Mouse (Mus musculus) adrenal gland, adult 18-20 months (tissue): ENCODE measurements around the gene Ppp1r13l. TPM values are rescaled to one million over a fixed set of nuclear protein-coding genes. Genes with fewer than 3 reads are reported as not detected.

ENCODE experiments used
- DNase-seq, 2 experiments: peaks; one replicate each; pipeline ENCODE4 v3.0.0; 2021 to 2022; ENCODE audit warnings: low spot score in 2 of 2
- total RNA-seq, 2 experiments: library from RNA; stranded (reverse); gene quantifications; 1 replicate in 1 of 2; 2 replicates in 1 of 2; pipeline ENCODE4 v1.2.3; 2021

Ppp1r13l gene
- total RNA-seq, 2 experiments from 2014 or later, result 5.9 to 6.7 TPM

DNA sequence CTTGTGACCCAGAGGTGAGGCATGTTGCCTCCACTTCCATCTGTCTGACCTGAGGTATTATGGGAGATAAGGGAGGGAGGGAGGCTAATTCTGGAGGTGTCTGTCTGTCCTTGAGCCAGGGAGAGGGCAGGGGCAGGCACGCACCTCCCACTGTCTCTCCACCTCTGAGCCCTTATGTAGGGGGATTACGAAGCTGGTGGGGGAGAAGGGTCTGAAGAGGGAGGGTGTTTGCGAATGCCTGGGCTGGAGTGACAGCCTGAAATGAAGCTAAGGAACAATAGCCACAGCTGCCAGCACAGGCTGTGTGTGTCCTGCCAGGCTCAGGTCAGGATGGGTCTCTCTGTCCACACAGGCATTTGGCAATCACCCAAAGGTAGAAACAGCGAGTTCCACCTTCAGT is 2.7 kb downstream of the Ppp1r13l start:
- DNase-seq, result no peak

DNA sequence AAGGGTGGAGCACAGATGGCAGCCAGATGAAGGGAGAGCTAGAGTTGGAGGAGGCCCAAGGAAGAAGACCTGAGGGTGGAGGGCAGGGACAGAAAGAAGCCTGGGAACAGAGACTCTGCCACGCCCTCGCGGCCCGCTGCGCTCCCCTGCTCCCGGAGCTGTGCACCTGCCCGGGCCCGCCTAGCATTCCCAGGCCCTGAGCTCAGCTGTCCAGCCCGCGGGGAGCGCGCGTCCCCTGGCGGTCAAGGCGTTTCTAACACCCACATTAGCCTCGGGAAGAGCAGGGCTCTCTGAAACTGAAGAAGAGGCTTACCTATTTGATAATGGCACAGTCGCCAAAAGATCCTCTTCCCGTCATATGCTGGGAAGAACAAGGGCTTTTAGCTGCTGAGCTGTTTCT is 4.3 kb downstream of the Ppp1r13l start:
- DNase-seq, result peak; percentile 83

DNA sequence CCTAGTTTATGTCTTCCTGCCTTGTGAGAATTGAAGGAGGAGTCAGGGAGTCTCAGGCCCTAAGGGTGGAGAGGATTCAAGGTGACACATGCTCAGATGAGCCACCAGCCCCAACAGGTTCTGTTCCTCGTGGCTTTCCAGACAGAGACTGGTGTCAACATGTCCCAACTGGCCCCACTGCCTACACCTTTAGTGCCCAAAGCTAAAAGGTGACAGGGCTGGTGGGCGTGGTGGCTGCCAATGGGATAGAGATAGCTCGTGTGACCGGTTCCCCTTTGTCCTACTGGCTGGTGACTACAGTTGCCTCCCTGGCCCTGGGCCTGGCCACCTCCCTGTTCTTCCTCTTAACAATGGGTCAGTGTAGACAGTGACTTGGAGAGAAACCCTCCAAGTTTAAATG is 5.8 kb downstream of the Ppp1r13l start:
- no peak for DNase-seq

DNA sequence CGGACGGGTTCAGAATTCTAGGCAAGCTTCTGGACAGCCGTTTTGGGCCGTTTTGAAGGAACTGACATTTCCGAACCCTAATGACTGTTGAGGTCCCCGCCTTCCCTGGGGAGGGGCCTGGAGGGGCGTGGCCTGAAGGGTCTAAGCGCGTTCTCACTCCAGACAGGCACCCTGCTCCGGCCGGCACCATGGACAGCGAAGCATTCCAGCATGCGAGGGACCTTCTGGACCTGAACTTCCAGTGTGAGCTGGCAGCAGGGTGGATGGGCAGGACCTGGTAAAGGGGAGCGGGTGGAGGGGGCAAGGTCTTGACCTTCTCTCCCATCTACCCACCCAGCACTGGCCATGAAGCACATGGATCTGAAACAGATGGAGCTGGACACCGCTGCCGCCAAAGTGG is 8.8 kb downstream of the Ppp1r13l start:
- DNase-seq, result peak in 1 of 2 experiments; percentile 53

DNA sequence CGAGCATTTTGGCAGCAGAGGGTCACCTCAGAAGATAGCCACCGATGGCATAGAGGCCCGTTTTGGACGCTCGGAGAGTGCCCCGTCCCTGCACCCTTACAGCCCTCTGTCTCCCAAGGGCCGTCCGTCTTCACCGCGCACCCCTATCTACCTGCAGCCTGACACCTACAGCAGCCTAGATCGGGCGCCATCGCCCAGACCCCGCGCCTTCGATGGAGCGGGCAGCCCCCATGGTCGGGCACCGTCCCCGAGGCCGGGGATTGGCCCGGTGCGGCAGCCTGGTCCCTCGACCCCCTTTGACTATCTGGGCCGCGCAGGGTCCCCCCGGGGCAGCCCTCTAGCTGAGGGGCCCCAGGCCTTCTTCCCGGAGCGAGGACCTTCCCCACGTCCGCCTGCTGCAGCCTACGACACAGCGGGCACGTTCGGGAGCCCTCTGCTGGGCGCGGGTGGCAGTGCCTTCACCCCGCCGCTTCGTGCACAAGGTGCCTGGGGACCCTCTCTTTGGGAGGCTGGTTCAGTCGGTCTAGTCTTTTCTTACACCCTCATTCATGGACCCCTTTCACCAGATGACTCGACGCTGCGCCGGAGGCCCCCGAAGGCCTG is 10.4 kb downstream of the Ppp1r13l start:
- DNase-seq, result peak; percentile 62 to 72

DNA sequence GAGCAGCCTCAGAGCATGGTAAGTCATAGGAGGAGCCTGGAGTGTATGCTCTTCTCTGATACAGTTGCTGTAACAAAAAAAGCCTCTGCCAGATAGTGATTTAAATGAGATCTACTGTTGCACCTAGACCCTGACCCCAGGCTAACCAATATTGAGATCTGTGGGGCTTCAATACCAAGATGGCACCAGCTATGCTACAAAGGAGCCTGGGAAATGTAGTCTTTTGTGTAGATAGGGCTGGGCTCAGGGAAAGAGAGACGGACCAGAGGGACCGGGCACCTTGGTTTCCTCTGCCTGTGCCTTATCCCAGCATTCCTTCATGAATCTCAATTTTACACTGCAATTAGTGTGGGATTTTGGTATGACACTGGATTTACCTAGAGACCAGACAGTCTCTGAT is 13.8 kb downstream of the Ppp1r13l start:
- DNase-seq, result no peak

DNA sequence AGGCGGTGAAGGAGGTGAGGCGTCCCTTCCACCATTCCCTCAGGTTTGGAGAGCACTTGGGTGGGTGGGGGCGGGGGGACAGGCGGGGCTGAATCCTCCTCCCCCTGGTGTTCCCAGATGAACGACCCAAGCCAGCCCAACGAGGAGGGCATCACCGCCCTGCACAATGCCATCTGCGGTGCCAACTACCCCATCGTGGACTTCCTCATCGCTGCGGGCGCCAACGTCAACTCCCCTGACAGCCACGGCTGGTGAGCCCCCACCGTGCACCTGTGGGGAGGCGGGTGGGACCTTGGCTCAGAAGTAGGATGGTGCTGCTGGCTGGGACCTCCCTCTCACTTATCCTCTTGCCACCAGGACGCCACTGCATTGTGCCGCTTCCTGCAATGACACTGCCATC is 15.8 kb downstream of the Ppp1r13l start:
- no peak for DNase-seq

DNA sequence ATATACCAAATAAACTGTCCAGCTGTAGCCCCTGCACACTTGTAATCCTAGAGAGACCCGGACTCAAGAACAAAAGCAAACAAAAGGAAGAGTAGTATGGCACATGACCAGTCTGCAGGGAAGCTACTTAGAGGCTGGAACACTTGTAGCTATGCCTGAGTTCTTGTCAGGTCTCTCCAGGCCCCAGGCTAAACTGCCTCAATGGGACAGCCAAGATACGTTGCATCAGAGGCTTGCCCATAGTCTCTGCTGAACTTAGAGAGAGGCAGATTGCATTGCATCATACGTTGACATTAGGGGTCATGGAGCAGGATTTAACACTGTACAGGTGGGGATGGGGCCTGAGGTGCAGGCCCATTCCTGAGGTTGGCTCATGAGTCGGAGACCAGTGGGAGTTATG is 16.5 kb downstream of the Ppp1r13l start:
- DNase-seq, result no peak

DNA sequence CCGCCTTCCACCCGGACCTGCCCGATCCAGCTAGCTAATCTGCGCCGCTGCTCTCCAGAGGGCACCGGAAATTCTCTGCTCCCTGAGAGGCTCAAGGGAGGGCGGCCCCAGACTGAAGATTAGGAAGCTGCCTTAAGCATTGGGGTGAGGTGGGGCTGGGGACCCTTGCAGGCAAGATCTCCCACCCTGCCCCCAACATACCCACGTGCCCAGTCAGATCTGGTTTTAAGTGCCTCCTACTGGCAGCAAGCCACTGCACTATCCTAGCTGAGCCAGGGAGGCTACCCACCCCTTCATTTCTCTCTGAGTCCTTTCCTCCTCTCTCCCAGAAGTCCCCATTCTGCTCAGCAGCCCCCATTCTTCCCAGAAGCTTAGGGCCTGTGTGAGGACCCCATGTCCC is 18.5 kb downstream of the Ppp1r13l start:
- DNase-seq, result no peak

DNA sequence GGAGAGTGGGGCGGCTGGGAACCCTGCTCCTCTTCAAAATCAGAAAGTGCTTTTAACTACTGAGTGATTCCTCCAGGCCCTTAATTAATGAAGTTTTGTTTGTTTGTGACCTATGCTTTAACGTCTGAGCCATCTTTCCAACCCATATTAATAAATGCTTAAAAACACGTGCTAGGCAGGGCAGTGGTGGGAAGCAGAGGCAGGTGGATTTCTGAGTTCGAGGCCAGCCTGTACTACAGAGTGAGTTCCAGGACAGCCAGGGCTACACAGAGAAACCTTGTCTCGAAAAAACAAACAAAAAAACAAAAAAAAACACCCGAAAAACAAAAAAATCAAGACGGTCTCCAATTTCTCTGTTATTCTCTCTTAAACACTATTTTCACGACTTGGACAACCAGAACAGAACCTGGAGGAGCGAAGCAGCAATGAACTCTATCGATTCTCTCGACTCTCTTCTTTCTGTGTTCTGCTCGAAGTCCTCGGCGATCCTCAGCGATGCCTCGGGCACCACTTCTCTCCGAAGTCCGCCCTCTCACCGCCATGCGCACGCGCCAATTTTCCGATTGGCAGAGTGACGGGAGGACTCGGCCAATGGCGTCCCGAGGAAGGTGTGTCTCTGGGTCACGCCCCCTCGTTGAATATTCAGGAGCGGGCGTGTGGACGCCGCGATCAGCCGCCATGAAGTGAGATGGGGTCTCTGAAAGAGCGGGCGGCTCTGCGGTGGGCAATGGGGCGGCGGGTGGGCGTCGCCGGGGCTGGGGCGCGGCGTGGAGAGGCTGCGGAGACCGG is 22.0 kb downstream of the Ppp1r13l start, which contains the start of gene Ercc2:
Gene Ercc2, plus strand, starts transcription at position 634 of the 789 bp plus-strand sequence.
- DNase-seq, result peak; percentile 96 to 98

DNA sequence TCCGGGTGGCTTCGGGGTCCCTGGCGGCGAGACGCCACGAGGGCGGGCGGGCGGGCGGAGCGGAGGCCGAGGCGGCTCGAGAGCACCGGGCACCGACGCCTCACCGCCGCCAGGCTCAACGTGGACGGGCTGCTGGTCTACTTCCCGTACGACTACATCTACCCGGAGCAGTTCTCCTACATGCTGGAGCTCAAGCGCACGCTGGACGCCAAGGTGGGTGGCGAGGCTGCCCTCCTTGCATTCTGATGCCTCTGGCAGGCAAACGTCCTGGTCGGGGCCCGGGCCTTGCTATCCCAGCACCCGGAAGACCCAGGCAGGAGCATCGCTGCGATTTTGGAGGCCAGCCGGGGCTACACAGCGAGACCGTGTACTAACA is 22.6 kb downstream of the Ppp1r13l start:
- no peak for DNase-seq

DNA sequence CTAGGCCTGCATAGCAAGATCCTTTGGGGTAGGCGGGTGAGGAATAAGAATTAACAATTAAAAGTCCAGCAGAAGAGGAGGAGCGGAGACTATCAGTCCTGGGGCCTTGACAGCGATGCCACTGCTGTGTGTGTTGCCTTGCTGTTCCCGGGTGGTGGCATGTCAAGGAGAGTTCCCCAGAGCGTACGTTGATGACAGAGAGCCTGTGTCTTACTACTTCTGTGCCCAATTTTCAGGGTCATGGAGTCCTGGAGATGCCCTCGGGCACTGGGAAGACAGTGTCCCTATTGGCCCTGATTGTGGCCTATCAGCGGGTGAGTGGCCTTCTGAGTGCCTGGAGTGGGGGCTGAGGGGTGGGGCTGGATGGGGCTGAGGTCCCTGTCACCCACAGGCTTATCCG is 24.2 kb downstream of the Ppp1r13l start:
- no peak for DNase-seq

DNA sequence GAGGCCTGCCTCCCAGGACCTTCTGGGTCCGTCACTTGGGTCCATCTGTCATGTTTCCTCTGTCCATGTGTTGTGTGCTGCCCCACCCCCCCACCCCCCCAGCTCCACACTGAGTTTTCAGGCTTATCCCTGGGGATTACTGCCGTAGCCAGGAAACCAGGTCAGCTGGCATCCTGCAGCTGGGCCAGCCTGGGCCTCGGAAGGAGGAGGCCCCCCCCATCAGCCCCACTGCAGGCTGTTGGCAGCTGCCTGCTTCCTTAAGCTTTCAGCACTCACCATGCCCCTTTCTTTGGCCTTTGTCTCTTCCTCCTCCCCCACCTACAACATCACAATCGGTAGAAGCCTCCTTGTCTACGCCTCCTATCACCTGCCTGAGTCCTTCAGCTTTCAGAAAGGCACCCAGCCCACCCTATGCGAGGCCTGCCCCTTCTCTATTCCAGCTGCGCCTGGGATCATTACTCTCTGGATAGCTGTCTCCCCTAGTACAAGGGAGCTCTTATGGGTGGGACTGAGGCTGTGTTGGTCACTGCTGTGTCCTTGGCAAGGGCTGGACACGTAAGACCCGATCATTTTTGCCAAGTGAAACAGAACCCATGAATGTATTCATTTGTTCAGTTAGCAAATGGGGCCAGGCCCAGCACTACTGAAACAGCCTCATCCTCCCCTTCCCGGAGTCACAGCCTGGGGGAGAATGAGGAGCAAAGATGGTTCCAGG is 29.3 kb downstream of the Ppp1r13l start:
- DNase-seq, result peak in 1 of 2 experiments; percentile 15

DNA sequence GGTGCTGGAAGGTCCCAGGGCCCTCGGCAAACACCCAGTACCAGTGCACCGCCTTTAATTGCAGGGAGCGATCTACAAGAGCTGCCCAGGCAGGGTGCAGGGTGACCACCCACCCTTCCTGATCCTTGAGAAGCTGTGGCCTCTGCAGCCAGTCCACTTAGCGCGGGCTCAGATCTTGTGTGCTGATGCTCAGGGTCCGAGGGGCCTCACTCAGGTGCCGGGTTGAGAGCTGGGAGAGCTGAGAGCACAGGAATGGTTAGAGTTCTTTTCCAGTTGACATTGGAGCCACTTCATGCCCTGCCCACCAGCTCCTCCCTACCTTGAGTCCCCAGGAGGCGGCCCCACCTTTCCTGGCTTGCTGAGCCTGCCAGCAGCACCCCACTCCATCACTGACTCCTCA is 34.9 kb downstream of the Ppp1r13l start:
- peak in 1 of 2 experiments; percentile 18 for DNase-seq

DNA sequence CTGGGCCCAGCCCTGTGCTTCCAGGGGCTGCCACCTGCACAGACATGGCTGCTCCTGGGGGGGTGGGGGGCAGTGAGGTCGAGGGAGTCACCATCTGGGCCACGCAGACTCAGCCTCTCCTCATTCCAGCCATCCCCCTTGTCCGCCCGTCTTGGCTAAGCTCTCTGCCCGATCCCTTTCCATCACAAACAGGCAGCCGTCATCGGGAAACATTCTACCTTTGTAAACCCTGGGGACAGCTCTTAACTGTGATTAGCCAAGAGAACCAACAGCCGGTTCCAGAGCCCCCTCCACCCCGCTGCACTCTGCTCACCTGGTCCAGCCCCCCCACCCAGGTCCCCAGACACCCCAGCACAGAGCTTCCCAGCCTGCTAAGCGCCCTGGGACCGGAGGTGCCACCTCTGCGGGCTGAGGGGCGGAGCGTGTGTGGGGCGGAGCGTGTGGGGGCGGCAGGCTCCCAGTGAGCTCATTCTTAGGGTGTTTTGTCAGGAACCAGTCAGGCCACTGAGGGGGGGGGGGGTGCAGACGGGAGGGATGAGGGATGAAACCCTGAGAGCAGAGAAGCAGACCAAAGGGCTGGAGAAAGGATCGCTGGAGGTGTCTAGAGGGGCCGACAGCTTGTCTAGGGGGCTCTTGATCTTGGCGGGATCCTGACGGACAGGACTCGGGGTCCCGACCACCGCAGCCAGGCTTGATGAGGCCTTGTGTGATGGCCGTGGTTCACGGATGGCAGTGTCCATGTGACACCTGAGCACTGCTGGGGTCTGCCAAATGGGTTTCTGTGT is 40.1 kb downstream of the Ppp1r13l start:
- peak; percentile 64 to 67 for DNase-seq

DNA sequence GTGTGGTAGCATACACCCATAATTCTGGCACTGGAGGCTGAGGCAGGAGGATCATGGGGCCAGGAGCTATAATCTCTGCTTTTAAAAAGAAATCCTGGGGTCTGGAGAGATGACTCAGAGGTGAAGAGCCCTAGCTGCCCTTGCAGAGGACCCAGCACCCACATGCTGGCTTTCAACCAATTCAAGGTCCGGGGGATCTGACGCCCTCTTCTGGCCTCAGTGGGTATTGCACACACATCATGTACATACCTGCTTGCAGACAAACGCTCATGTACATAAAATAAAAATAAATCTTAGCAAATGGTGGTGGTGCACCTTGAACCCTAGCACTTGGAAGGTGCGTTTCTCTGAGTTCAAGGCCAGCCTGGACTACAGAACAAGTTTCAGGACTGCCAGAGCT is 41.4 kb downstream of the Ppp1r13l start:
- no peak for DNase-seq

DNA sequence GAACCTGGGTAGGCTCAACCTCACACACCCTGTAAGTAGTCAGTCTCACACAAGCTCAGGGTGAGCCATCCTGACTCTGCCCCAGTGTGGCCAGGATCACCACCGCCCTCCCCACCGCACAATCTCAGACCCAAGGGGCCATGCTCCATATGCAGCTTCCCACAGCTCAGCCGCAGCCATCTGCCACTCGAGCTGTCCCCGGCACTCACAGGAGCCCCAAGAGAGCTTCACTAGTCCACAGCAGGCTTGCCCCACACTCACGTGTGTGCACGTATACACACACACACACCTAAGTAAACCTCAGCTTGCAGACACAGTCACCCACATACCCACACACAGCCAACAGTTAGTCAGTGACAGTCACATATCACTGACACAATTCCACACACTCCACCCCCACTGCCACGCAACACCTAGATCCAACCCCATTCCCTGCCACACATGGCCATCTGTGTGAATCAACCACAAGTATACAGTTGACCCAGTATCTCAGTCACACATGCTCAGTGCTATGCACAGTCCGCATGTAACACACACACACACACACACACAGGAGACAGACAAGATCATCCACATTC is 43.1 kb downstream of the Ppp1r13l start:
- DNase-seq, result no peak

DNA sequence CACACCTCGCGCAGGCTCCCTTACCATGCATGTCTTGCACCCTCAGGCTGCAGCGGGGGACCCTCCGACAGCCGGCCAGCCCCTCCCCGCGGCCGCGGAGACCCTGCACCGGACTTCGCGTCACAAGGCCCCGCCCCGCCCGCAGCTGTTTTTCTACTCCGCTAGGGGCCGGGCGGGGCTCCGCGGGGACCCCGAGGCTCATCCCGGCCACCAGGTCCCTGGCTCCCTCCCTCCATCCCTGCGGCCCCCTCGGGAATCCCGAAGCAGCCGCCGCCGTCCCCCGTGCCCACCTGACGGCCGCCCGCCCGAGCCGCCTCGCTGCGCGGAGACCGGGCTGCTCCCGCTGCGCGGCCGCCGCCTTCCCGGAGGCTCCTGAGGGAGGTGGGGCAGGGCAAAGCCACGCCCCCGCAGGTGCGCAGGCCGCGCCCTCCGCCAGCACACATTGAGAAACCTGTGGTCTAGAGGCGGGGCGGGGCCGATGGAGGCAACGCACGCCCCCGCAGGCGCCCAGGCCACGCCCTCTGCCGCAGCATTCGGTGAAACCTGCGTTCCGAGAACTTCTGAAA is 44.3 kb downstream of the Ppp1r13l start, which contains the start of gene Klc3:
Gene Klc3, minus strand, starts transcription at position 374 of the 566 bp plus-strand sequence.
- peak; percentile 49 to 51 for DNase-seq

DNA sequence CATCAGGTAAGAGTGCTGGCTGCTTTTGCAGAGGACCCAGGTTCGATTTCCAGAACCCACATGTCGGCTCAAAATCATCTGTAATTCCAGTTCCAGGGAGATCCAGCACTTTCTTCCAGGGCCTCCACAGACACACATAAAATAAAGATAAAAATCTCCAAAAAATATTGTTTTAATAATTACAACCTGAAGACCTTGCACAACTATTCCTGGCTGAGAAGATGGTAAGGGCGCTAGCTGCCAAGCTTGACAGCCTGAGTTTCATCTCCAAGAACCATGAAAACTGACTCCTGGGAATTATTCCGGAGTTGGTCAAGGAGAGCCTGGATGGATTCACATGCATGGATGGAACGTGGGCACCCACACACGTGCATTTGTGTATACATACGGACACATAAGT is 44.9 kb downstream of the Ppp1r13l start, which contains the start of gene Ckm:
Gene Ckm, plus strand, starts transcription at position 301 of the 400 bp plus-strand sequence.
- DNase-seq, result no peak

DNA sequence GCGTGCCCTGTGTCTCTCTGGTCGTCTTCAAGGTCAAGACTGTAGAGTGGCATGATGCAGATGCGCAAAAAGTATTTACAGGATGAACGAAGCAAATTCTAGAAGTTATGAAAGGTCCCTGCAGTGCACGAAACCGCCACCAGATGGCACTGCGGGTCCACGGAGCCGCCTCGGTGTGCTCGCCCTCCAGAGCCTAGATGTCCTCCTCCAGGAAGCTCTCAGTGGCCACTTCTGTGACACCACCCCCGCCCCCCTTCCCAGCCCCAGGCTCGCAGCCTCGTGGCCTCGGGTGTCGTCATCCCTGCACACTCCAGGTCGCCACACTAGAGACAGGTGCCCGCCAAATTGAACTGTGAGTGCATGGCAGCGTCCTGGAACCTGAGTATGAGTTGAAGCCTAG is 45.9 kb downstream of the Ppp1r13l start:
- DNase-seq, result peak; percentile 88 to 91
